Mouse (Mus musculus): Measurements from ENCODE around the gene Samd9l. TPM values are rescaled to one million over a fixed set of nuclear protein-coding genes. Genes with fewer than 3 reads are reported as not detected.
"Not testable (repeated sequence)": the region's sequence is repeated elsewhere in the genome, so short reads cannot be mapped to it uniquely, and the experiment has no call there.

Samd9l gene
- polyA plus RNA-seq, 1 experiment from 2014 or later, result 7.1 TPM

DNA sequence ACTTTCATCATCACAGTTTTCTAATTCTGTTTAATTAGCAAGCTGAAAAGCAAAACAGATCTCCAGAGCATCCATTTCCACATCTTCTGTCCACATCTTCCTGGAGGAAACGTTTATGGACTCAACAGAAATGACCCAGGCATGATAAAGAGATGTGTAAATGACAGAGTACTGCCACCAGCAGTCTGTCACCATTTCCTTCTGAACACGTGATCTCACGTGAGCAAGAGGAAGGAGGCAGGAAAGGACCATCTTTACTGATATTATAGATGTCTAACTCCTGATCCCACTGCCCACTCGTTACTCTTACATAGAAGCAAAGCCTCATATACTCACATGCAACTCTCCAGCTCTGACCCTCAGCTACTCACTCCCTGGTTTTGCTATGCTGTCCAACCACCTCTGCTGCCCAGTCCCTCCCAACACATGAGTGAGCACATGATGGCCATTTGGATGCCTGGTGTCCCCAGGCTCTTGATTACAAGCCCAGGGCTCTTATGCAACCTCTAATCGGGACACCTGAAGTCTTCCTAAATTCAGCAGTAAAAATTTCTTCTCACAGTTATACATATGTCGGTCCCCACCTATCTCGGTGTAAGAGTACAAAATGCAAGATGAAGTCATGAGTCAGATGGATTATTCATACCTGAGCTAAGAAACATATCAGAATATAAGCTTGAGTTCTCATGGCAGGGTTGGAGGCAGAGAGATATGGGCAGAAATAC, 2.0 kb downstream of the Samd9l start:
- H3K4me1 ChIP-seq (replicated peaks; ENCODE audit: control insufficient read depth, insufficient read depth, low read length); H3K9ac ChIP-seq (ENCODE audit: low read length); ATAC-seq (replicated peaks; ENCODE audit: low FRiP score, low TSS enrichment, low read depth); H3K4me3 ChIP-seq (ENCODE audit: low read depth, low read length); H3K27ac ChIP-seq (ENCODE audit: low read depth); DNase-seq (ENCODE audit: low spot score); H3K9me3 ChIP-seq (ENCODE audit: control insufficient read depth, low read length); H3K27me3 ChIP-seq (replicated peaks; ENCODE audit: control insufficient read depth, insufficient read depth, low read length); H3K36me3 ChIP-seq (ENCODE audit: control insufficient read depth, insufficient read depth, low read length): not testable (repeated sequence)
- WGBS, result 80% methylated on average over 5 of the region's 7 CpGs
- H3K4me2 ChIP-seq (ENCODE audit: low read length), result peak overlapping the region; percentile 41

GRCm38 (mm10) chr6:3395921-3396611, 3.3 kb downstream of the Samd9l start:
- ATAC-seq (replicated peaks; ENCODE audit: low FRiP score, low TSS enrichment, low read depth); H3K27ac ChIP-seq (ENCODE audit: low read depth); H3K4me2 ChIP-seq (ENCODE audit: low read length); H3K4me1 ChIP-seq (replicated peaks; ENCODE audit: control insufficient read depth, insufficient read depth, low read length); H3K9ac ChIP-seq (ENCODE audit: low read length); H3K9me3 ChIP-seq (ENCODE audit: control insufficient read depth, low read length); H3K36me3 ChIP-seq (ENCODE audit: control insufficient read depth, insufficient read depth, low read length); DNase-seq (ENCODE audit: low spot score); H3K4me3 ChIP-seq (ENCODE audit: low read depth, low read length); H3K27me3 ChIP-seq (replicated peaks; ENCODE audit: control insufficient read depth, insufficient read depth, low read length): not testable (repeated sequence)
- WGBS, result 69% methylated on average over 4 of the region's 4 CpGs

GRCm38 (mm10) chr6:3389995-3390394, 9.4 kb downstream of the Samd9l start:
- H3K36me3 ChIP-seq (ENCODE audit: control insufficient read depth, insufficient read depth, low read length), result no peaks in the 10 kb centered on the region
- H3K9ac ChIP-seq (ENCODE audit: low read length), result no peak overlapping the region
- WGBS, result 88% methylated on average over 1 of the region's 1 CpGs
- H3K4me1 ChIP-seq (replicated peaks; ENCODE audit: control insufficient read depth, insufficient read depth, low read length), result no peaks in the 10 kb centered on the region
- H3K9me3 ChIP-seq (ENCODE audit: control insufficient read depth, low read length), result no peaks in the 10 kb centered on the region
- no peak overlapping the region for H3K4me3 ChIP-seq (ENCODE audit: low read depth, low read length)
- H3K4me2 ChIP-seq (ENCODE audit: low read length), result no peak overlapping the region
- no peaks in the 10 kb centered on the region for H3K27me3 ChIP-seq (replicated peaks; ENCODE audit: control insufficient read depth, insufficient read depth, low read length)
- DNase-seq (ENCODE audit: low spot score), result no peak
- H3K27ac ChIP-seq (ENCODE audit: low read depth), result no peak overlapping the region
- no peak for ATAC-seq (replicated peaks; ENCODE audit: low FRiP score, low TSS enrichment, low read depth)

DNA sequence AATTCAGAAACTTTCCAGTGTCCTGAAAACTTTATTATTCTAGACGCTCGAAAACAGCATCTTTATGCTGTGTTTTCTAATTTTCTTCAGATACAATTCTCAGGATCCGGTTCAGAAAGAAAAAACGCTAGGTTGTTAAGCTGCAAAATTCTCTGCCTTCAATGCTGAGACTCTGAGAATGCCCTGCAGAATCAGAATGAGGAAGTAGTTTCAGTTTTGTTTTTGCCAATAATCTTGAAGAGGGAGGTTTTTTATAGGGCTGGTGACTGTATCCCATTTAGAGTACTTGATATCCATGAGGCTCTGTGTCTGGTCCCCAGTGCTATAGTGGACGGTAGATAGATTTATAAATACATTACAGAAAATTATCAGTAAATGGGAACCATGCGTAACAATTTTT, 12.8 kb downstream of the Samd9l start:
- no peaks in the 10 kb centered on the region for H3K9me3 ChIP-seq (ENCODE audit: control insufficient read depth, low read length)
- WGBS, result 84% methylated on average over 6 of the region's 6 CpGs
- H3K36me3 ChIP-seq (ENCODE audit: control insufficient read depth, insufficient read depth, low read length), result no peaks in the 10 kb centered on the region
- no peak overlapping the region for H3K4me2 ChIP-seq (ENCODE audit: low read length)
- H3K27ac ChIP-seq (ENCODE audit: low read depth), result no peak overlapping the region
- ATAC-seq (replicated peaks; ENCODE audit: low FRiP score, low TSS enrichment, low read depth) (no peak), DNase-seq (ENCODE audit: low spot score) (no peak)
- no peaks in the 10 kb centered on the region for H3K4me1 ChIP-seq (replicated peaks; ENCODE audit: control insufficient read depth, insufficient read depth, low read length)
- H3K9ac ChIP-seq (ENCODE audit: low read length), result no peak overlapping the region
- H3K27me3 ChIP-seq (replicated peaks; ENCODE audit: control insufficient read depth, insufficient read depth, low read length), result no peaks in the 10 kb centered on the region
- H3K4me3 ChIP-seq (ENCODE audit: low read depth, low read length), result no peak overlapping the region

DNA sequence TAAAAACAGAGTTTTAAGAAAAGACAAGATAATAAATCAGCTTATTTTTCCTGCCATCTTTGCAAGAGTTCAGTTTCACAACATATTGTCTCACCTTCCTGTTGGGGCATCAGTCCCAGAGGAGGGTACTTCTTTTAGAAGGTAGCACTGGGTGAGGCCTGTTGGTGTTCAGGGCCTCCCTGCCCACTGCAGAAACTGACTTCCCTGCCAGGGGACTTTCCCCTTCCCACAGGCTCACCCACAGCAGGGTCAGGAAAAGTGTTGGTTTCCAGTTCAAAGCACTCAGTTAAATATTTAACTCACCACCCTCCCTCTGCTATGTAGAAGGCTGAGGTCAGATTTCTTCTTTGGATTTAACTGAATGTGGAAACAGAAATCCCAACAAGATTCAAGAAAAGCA, 14.6 kb downstream of the Samd9l start:
- not testable (repeated sequence) for H3K9me3 ChIP-seq (ENCODE audit: control insufficient read depth, low read length); H3K4me3 ChIP-seq (ENCODE audit: low read depth, low read length); H3K36me3 ChIP-seq (ENCODE audit: control insufficient read depth, insufficient read depth, low read length); H3K27me3 ChIP-seq (replicated peaks; ENCODE audit: control insufficient read depth, insufficient read depth, low read length); H3K9ac ChIP-seq (ENCODE audit: low read length); H3K4me1 ChIP-seq (replicated peaks; ENCODE audit: control insufficient read depth, insufficient read depth, low read length); DNase-seq (ENCODE audit: low spot score); H3K4me2 ChIP-seq (ENCODE audit: low read length); H3K27ac ChIP-seq (ENCODE audit: low read depth)
- ATAC-seq (replicated peaks; ENCODE audit: low FRiP score, low TSS enrichment, low read depth), result peak; percentile 71; the same call in 1 of the 2 replicates

GRCm38 (mm10) chr6:3384115-3384791, 15.1 kb downstream of the Samd9l start:
- not testable (repeated sequence) for DNase-seq (ENCODE audit: low spot score); H3K4me2 ChIP-seq (ENCODE audit: low read length); H3K4me3 ChIP-seq (ENCODE audit: low read depth, low read length); H3K27ac ChIP-seq (ENCODE audit: low read depth); H3K9me3 ChIP-seq (ENCODE audit: control insufficient read depth, low read length); H3K4me1 ChIP-seq (replicated peaks; ENCODE audit: control insufficient read depth, insufficient read depth, low read length); H3K36me3 ChIP-seq (ENCODE audit: control insufficient read depth, insufficient read depth, low read length); H3K27me3 ChIP-seq (replicated peaks; ENCODE audit: control insufficient read depth, insufficient read depth, low read length); H3K9ac ChIP-seq (ENCODE audit: low read length)
- ATAC-seq (replicated peaks; ENCODE audit: low FRiP score, low TSS enrichment, low read depth), result peak; percentile 74; the same call in 1 of the 2 replicates
- 17% methylated on average over 1 of the region's 4 CpGs for WGBS

DNA sequence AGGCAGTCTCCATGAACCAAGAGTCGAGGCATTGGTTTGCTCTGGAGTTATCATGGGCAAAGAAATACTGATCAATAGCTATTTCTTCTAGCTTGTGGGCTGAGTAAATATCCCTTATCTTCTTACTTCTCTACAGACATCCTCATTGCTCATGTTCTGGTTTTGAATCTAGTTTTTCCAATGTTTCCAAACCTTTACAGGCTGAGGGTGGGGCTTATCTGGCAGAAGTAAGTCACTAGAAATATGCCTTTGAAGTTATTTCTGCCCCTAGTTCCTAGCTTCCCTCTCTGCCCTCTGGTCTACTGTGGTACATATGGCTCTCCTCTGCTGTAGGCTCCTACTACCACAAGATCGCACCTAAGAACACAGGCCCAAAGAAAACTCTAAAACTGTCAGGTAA, 20.2 kb downstream of the Samd9l start:
- 0 out of 2 replicates have a peak, but pooled peaks cover 3% of the 10 kb centered on the region for H3K36me3 ChIP-seq (ENCODE audit: control insufficient read depth, insufficient read depth, low read length)
- DNase-seq (ENCODE audit: low spot score) (no peak), ATAC-seq (replicated peaks; ENCODE audit: low FRiP score, low TSS enrichment, low read depth) (no peak)
- no peak overlapping the region for H3K4me3 ChIP-seq (ENCODE audit: low read depth, low read length)
- WGBS, result 80% methylated on average over 2 of the region's 2 CpGs
- no peaks in the 10 kb centered on the region for H3K9me3 ChIP-seq (ENCODE audit: control insufficient read depth, low read length)
- no peak overlapping the region for H3K4me2 ChIP-seq (ENCODE audit: low read length)
- no peaks in the 10 kb centered on the region for H3K27me3 ChIP-seq (replicated peaks; ENCODE audit: control insufficient read depth, insufficient read depth, low read length)
- H3K9ac ChIP-seq (ENCODE audit: low read length), result no peak overlapping the region
- no peak overlapping the region for H3K27ac ChIP-seq (ENCODE audit: low read depth)
- H3K4me1 ChIP-seq (replicated peaks; ENCODE audit: control insufficient read depth, insufficient read depth, low read length), result no peaks in the 10 kb centered on the region

DNA sequence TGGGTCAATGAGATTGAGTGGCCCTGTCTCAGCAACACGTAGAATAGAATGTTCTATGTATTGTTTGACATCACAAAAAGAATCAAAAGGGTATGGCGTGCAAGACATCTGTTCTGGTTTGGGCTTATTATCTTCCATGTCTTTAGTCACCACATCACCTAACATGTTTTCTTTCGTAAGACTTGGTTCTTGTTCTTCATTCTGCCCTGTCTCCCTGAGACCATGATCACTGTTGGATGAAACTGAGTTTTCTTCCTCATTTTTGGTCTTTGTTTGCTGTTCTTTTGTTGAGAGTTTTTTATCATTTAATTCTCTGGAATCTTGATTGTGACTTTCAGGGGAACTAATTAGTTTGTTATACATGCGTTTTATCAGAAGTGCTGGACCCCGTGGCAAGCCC, 22.7 kb downstream of the Samd9l start:
- no peak for ATAC-seq (replicated peaks; ENCODE audit: low FRiP score, low TSS enrichment, low read depth)
- Histone ChIP-seq H3K4me2 (ENCODE audit: low read length) (no peak overlapping the region), H3K9me3 (ENCODE audit: control insufficient read depth, low read length) (no peaks in the 10 kb centered on the region), H3K27me3 (replicated peaks; ENCODE audit: control insufficient read depth, insufficient read depth, low read length) (no peaks in the 10 kb centered on the region), H3K9ac (ENCODE audit: low read length) (no peak overlapping the region), H3K4me3 (ENCODE audit: low read depth, low read length) (no peak overlapping the region), H3K4me1 (replicated peaks; ENCODE audit: control insufficient read depth, insufficient read depth, low read length) (no peaks in the 10 kb centered on the region), H3K36me3 (ENCODE audit: control insufficient read depth, insufficient read depth, low read length) (0 out of 2 replicates have a peak, but pooled peaks cover 3% of the 10 kb centered on the region), H3K27ac (ENCODE audit: low read depth) (no peak overlapping the region)
- DNase-seq (ENCODE audit: low spot score), result no peak
- 85% methylated on average over 5 of the region's 5 CpGs for WGBS

All from intestine, embryonic 14.5 days (tissue).